Mouse (Mus musculus) liver, embryonic 15.5 days (tissue): ENCODE data around the gene Ncam1. TPM values are rescaled to one million over a fixed set of nuclear protein-coding genes. Genes with fewer than 3 reads are reported as not detected.

ENCODE experiments used
- ATAC-seq: fragments of 200-750 bp; cut with Nextera tagmentation; 2 replicates; pipeline ENCODE4 v1.8.0; 2017; ENCODE audit warnings: moderate number of reproducible peaks, mild to moderate bottlenecking, moderate library complexity; ENCODE audit not compliant: insufficient read depth
- H3K27ac ChIP-seq: fragments of 300-500 bp; sonication (generic); replicated peaks from 2 replicates; pipeline ENCODE4 v1.5.1; 2015; ENCODE audit warnings: mild to moderate bottlenecking, inconsistent platforms
- H3K27me3 ChIP-seq: fragments of 300-500 bp; sonication (generic); 2 replicates; pipeline ENCODE4 v1.6.1; 2015; ENCODE audit warnings: mild to moderate bottlenecking, inconsistent platforms
- H3K36me3 ChIP-seq: fragments of 300-500 bp; sonication (generic); replicated peaks from 2 replicates; pipeline ENCODE4 v1.6.1; 2015; ENCODE audit warnings: moderate library complexity, mild to moderate bottlenecking, inconsistent platforms
- H3K4me1 ChIP-seq: fragments of 300-500 bp; sonication (generic); replicated peaks from 2 replicates; pipeline ENCODE4 v1.6.1; 2015; ENCODE audit warnings: inconsistent platforms
- H3K4me2 ChIP-seq: fragments of 300-500 bp; sonication (generic); 2 replicates; pipeline ENCODE4 v1.6.1; 2015; ENCODE audit warnings: moderate library complexity, mild to moderate bottlenecking, inconsistent platforms
- H3K4me3 ChIP-seq: fragments of 300-500 bp; sonication (generic); replicated peaks from 2 replicates; pipeline ENCODE4 v1.5.1; 2015; ENCODE audit warnings: mild to moderate bottlenecking, inconsistent platforms
- H3K9ac ChIP-seq: fragments of 300-500 bp; sonication (generic); 2 replicates; pipeline ENCODE4 v1.6.1; 2015; ENCODE audit warnings: moderate library complexity, mild to moderate bottlenecking, inconsistent platforms
- H3K9me3 ChIP-seq: fragments of 300-500 bp; sonication (generic); replicated peaks from 2 replicates; pipeline ENCODE4 v1.6.1; 2016; ENCODE audit warnings: inconsistent platforms
- WGBS: fragments of 180-500 bp; shearing (Covaris S2); methylation state at CpG from one replicate; pipeline ENCODE4 v1.1.7; 2015; ENCODE audit warnings: mixed read lengths; ENCODE audit not compliant: insufficient replicate concordance; 5-methylcytosine and 5-hydroxymethylcytosine counted together
- polyA plus RNA-seq: library from polyadenylated mRNA; unstranded; fragments of >200 nt; fragmentation: Nextera tagmentation; extraction: Ambion mirVana; gene quantifications from 2 replicates; pipeline ENCODE4 v1.2.1, GENCODE M21; 2015

The Ncam1 gene
- polyA plus RNA-seq, 1 experiment from 2014 or later: 5.6 TPM

DNA sequence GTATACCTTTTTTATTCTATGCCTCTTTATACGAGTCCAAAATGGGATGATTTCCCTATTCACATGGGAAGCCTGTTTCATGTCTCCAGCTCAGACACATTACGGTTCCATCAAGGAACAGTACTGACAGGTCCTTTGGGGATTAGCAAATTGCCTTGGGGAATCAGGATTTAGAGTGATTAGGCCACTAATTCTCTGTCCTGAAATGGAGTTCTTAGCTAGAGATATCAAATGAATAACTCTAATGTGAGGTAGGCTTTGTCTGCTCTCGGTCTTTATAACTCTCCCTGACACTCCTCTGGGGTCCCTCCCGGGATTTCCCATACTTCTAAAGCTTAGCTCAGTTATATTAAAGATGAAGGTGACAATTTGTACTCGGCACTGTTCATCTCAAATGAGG lies 270.7 kb downstream of the Ncam1 start:
- 56% methylated on average over 5 of the region's 5 CpGs for WGBS
- no peak overlapping the region for H3K27ac ChIP-seq

DNA sequence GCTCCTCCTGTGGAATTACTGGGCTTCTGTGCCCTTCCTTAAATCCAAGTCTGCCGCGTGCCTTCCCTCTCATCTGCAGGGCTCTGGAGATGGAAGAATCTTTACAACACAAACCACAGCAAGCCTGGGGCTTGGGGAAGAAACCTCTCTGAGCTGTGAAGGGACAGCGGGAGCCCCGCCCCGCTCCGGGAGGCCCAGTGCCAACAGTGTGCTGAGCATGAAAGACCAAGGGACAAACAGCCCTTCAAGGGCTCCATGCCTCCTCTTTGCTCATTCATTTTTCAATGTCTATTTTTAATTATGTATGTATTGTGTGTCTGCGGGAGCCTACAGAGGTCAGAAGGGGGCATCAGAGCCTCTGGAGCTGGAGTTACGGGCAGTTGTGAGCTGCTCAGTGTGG lies 271.4 kb downstream of the Ncam1 start:
- WGBS: 68% methylated on average over 8 of the region's 8 CpGs
- Histone ChIP-seq H3K36me3 (no peaks in the 10 kb centered on the region), H3K9me3 (no peaks in the 10 kb centered on the region), H3K27ac (no peak overlapping the region), H3K4me3 (no peak overlapping the region), H3K4me1 (no peaks in the 10 kb centered on the region), H3K4me2 (no peak overlapping the region), H3K9ac (no peak overlapping the region), H3K27me3 (no peaks in the 10 kb centered on the region)
- no peak for ATAC-seq

More for the DNA sequence above, 270.7 kb downstream of the Ncam1 start:
- Histone ChIP-seq H3K9ac (no peak overlapping the region), H3K4me2 (no peak overlapping the region), H3K4me3 (no peak overlapping the region), H3K9me3 (no peaks in the 10 kb centered on the region), H3K4me1 (no peaks in the 10 kb centered on the region), H3K36me3 (no peaks in the 10 kb centered on the region), H3K27me3 (no peaks in the 10 kb centered on the region)
- ATAC-seq: no peak

DNA sequence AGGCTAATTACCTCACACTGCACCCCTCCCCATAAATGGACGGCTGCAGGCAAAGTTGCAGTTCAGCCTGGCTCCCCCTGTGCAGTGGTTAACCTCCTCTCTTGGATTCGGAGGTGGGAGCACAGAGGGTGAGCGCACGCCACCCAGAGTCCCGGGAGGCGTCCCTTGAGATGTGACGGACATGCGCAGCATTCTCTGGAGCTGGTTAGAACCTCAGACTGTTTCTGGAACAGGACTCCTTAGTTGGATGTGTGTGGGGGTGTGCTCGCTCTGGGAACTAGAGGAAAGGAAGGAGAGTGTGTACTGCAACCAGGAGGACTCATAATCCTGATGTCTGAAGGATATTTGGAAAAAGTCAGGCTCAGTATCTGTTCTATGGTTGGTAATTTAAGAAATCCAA lies 274.0 kb downstream of the Ncam1 start:
- Histone ChIP-seq H3K36me3 (no peaks in the 10 kb centered on the region), H3K27me3 (no peaks in the 10 kb centered on the region), H3K9me3 (no peaks in the 10 kb centered on the region), H3K9ac (no peak overlapping the region), H3K4me1 (no peaks in the 10 kb centered on the region), H3K4me3 (no peak overlapping the region), H3K4me2 (no peak overlapping the region), H3K27ac (no peak overlapping the region)
- no peak for ATAC-seq
- WGBS: 62% methylated on average over 9 of the region's 9 CpGs

DNA sequence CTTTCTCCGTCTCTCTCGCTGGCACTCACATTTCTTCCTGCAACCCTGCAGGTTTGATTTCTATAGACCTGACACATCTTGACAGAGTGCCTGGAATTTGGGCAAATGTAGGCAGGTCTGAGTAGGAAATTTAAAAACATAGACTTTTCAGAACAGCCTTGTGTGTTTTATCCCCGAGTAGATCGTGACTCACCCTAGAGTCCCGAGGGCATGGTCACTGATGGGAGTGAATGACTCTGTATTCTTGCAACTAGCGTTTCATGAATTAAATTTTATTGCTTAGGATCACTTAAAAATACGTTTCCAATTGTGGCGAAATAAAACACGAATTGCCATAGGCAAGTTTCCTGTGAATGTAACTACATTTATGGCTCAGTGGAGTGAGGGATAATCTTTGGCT lies 274.8 kb downstream of the Ncam1 start:
- WGBS: 65% methylated on average over 9 of the region's 9 CpGs
- Histone ChIP-seq H3K27ac (no peak overlapping the region), H3K27me3 (no peaks in the 10 kb centered on the region), H3K36me3 (no peaks in the 10 kb centered on the region), H3K9me3 (no peaks in the 10 kb centered on the region), H3K9ac (no peak overlapping the region), H3K4me1 (no peaks in the 10 kb centered on the region), H3K4me3 (no peak overlapping the region), H3K4me2 (no peak overlapping the region)
- ATAC-seq: no peak

DNA sequence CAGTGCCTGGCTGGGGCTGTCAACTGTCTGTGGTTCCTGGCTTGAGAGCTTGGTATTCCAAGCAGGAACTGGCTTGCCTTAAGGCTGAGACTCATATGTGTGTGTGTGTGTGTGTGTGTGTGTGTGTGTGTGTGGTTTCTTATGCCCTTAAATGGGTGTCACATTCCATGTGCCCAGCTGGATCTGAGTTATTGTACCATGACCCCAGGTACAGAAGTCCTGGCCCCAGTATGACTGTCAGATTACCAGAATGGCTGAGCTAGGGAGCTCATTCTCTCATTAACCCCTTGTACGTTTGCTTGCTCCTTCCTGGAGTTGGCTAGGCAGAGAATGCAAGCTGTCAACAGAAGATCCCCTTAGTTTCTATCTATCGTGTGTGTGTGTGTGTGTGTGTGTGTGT lies 284.4 kb downstream of the Ncam1 start:
- H3K9ac ChIP-seq: no peak overlapping the region
- H3K27ac ChIP-seq: no peak overlapping the region
- H3K36me3 ChIP-seq: no peaks in the 10 kb centered on the region
- H3K4me1 ChIP-seq: no peaks in the 10 kb centered on the region
- WGBS: 41% methylated on average over 2 of the region's 2 CpGs
- no peak overlapping the region for H3K4me2 ChIP-seq
- no peak overlapping the region for H3K4me3 ChIP-seq
- no peaks in the 10 kb centered on the region for H3K27me3 ChIP-seq
- ATAC-seq: no peak
- H3K9me3 ChIP-seq: no peaks in the 10 kb centered on the region

DNA sequence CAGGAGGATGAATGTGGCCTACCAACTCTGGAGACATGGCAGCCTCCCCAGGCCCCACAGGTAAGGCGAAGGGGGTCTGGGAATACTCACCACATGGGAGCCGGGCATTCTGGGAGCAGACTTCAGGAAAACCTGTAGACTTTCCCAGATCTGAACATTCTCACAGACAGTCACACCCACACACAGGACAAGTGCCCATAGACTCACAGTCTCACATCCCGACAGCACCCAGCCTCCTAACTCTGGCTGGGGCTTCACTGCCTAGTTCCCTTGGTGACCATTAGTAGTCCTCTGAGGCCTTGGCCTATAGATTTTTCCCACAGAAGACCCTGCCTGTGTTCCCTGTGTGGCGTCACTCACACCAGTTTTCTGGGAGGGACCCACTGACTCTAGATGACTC lies 288.1 kb downstream of the Ncam1 start:
- Histone ChIP-seq H3K9me3 (no peaks in the 10 kb centered on the region), H3K27me3 (no peaks in the 10 kb centered on the region), H3K27ac (no peak overlapping the region), H3K4me1 (no peaks in the 10 kb centered on the region), H3K36me3 (no peaks in the 10 kb centered on the region), H3K9ac (no peak overlapping the region), H3K4me2 (no peak overlapping the region), H3K4me3 (no peak overlapping the region)
- WGBS: 73% methylated on average over 4 of the region's 4 CpGs
- no peak for ATAC-seq

DNA sequence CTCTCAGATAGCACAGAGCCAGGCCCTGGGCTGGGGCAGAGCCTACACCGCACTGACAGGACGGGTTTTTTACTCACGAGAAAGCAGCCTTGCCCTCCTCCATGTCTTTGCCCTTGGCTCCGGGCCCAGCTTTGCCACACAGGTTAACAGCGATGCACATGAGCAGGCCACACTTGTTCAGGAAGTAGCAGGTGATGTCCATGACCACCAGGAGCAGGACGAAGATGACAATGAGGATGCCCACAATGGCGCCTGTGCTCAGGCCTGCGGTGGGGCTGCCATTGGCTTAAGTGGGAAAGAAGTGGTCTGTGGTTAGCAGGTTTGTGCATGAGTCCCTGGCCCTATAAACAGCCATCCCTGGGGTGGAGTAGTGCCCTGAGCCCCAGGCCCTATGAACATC lies 289.1 kb downstream of the Ncam1 start:
- H3K36me3 ChIP-seq: no peaks in the 10 kb centered on the region

DNA sequence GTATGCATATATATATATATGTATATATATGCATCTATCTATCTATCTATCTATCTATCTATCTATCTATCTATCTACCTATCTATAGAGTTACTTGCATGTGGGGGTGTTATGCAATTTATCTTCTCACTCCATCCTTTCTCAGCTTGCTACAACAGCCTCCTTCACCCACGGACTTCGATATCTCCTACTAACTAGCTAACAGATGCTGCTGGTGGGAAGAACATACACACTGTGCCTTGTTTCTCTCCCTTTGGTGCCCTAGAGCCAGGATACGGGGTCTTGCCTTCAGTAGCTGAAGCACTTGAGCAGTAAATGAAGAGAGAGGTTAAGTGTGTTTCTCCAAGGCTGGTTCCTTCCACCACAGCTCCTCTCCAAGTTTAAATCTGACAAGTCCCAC lies 289.6 kb downstream of the Ncam1 start:
- no peaks in the 10 kb centered on the region for H3K36me3 ChIP-seq
- no peak overlapping the region for H3K4me3 ChIP-seq
- no peak overlapping the region for H3K27ac ChIP-seq
- H3K4me2 ChIP-seq: no peak overlapping the region
- WGBS: 71% methylated on average over 3 of the region's 3 CpGs
- no peak overlapping the region for H3K9ac ChIP-seq
- H3K9me3 ChIP-seq: no peaks in the 10 kb centered on the region
- no peaks in the 10 kb centered on the region for H3K4me1 ChIP-seq
- no peak for ATAC-seq
- H3K27me3 ChIP-seq: no peaks in the 10 kb centered on the region

More for the DNA sequence above, 289.1 kb downstream of the Ncam1 start:
- 75% methylated on average over 8 of the region's 8 CpGs for WGBS
- Histone ChIP-seq H3K4me2 (no peak overlapping the region), H3K27ac (no peak overlapping the region), H3K4me3 (no peak overlapping the region), H3K27me3 (no peaks in the 10 kb centered on the region), H3K9me3 (no peaks in the 10 kb centered on the region), H3K9ac (no peak overlapping the region), H3K4me1 (no peaks in the 10 kb centered on the region)
- no peak for ATAC-seq

DNA sequence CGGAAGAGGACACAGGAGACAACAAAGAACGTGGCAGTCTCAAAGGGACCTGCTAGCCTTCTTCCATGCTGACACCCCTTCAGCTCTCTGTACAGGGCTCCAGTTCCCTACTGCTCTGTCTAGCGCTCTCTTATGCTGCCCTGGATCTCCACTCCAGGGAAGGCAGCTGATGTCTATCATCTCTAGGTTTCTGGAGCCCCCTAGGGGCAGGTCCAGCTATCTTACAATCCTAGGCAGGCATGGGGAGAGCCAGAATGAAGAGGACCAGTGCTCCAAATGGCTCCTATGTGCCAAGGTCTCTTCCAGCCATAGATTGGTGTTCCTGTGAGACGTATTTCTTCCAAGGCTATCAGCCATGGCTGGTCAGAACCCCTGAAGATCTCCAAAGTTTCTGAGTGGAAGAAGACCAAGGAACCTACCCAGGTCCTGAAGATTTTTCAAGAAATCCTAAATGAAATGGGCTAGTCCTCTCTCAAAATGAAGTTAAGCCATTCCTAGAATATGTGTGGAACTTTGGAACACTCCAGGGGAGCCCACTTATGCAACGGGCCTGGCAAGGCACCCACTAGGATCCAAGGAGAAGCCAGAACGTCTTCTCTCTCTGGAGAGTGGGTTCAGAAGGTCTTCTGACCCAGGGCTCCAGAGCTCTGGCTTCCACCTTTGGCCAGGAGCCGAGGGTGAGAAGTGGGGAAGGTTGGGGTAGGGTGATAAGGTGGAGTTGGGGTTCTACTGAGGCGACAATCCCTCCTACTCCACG lies 290.7 kb downstream of the Ncam1 start:
- WGBS: 46% methylated on average over 9 of the region's 9 CpGs
- Histone ChIP-seq H3K9ac (no peak overlapping the region), H3K4me2 (no peak overlapping the region), H3K4me3 (no peak overlapping the region), H3K27me3 (no peaks in the 10 kb centered on the region), H3K9me3 (no peaks in the 10 kb centered on the region), H3K27ac (no peak overlapping the region), H3K4me1 (no peaks in the 10 kb centered on the region), H3K36me3 (no peaks in the 10 kb centered on the region)
- no peak for ATAC-seq

DNA sequence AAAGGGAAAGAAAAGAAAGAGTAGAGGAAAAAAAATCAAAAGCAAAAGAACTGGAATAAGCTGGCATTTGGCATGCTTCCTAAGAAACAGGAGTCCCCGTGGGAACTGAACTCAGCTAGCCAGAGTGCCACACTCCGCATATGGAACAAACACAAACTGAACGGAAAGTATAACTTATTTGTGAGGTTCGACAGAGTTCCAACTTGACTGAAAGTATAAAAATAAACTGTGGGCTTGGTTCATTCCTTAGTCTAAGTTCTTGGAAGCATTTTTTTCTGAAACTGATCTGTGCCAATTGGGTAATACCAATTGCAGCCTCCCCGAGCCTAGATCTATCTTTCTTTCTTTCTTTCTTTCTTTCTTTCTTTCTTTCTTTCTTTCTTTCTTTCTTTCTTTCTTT lies 294.1 kb downstream of the Ncam1 start:
- Histone ChIP-seq H3K4me3 (no peak overlapping the region), H3K36me3 (no peaks in the 10 kb centered on the region), H3K27me3 (no peaks in the 10 kb centered on the region), H3K9ac (no peak overlapping the region), H3K4me1 (no peaks in the 10 kb centered on the region), H3K4me2 (no peak overlapping the region), H3K9me3 (no peaks in the 10 kb centered on the region), H3K27ac (no peak overlapping the region)
- 59% methylated on average over 5 of the region's 5 CpGs for WGBS
- no peak for ATAC-seq

DNA sequence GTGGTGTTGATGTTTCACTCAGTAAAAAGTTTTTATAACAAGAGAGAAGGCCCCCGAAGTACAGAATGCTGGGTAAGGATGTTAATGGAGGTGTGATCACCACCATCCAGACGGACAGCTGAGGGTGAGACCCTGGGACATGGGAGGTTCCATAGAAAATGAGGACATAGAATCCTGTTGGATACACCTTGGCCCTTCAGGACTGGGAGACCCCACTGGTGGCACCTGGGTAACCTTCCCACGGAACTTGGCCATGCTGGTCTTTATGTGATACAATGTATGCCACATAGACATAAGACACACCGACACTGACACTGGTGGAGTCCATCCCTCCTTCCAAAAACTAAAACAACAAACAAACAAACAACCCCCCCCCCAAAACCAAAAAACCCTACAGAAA lies 296.5 kb downstream of the Ncam1 start:
- ATAC-seq: no peak
- Histone ChIP-seq H3K36me3 (no peaks in the 10 kb centered on the region), H3K4me3 (no peak overlapping the region), H3K27me3 (no peaks in the 10 kb centered on the region), H3K9ac (no peak overlapping the region), H3K27ac (no peak overlapping the region), H3K4me1 (no peaks in the 10 kb centered on the region), H3K9me3 (no peaks in the 10 kb centered on the region), H3K4me2 (no peak overlapping the region)
- 69% methylated on average over 4 of the region's 4 CpGs for WGBS

DNA sequence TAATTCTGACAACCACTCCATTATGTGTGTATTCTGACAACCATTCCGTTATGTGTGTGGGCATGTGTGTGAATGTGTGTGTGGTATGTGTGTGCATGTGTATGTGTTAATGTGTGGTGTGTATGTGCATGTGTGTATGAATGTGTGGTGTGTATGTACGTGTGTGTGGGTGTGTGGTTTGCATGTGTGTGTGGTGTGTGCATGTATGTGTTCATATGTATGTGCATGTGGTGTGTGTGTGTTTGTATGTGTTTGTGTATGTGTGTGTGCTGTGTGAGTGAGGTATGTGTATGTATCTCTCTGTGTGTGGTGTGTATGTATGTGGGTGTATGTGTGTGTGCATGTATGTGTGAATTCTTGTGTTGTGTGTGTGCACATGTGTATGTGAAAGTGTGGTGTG lies 298.8 kb downstream of the Ncam1 start:
- ATAC-seq: no peak
- Histone ChIP-seq H3K9ac (no peak overlapping the region), H3K27me3 (no peaks in the 10 kb centered on the region), H3K27ac (no peak overlapping the region), H3K4me3 (no peak overlapping the region), H3K9me3 (no peaks in the 10 kb centered on the region), H3K36me3 (no peaks in the 10 kb centered on the region), H3K4me1 (no peaks in the 10 kb centered on the region), H3K4me2 (no peak overlapping the region)
- WGBS: 50% methylated on average over 2 of the region's 2 CpGs
